Mouse (Mus musculus): ENCODE measurements around the gene Selenof.
A peak's percentile ranks its signal among the peaks of the same experiment; 100 is the strongest.

Selenof gene

DNA sequence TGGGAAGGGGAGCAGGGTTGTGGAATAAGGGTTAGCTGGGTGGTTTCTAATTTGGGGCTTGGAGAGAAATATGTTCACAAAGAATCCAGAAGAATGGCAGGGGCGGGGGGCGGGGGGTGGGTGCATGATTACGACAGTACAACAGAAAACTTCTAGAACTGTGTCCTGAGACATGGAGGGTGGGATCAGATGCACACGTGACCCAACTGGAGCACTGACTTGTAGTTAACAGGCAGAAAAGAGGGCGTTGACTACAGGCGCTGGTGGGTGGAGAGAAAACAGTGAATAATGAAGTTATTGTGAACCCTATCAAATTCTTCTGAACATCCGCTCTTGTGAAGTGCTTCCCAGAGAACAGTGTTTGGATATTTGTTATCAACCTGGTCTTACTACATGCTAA is 6.2 kb upstream of the Selenof start:
- DNase-seq (ENCODE audit: low spot score in 2 of 2) = no peak

DNA sequence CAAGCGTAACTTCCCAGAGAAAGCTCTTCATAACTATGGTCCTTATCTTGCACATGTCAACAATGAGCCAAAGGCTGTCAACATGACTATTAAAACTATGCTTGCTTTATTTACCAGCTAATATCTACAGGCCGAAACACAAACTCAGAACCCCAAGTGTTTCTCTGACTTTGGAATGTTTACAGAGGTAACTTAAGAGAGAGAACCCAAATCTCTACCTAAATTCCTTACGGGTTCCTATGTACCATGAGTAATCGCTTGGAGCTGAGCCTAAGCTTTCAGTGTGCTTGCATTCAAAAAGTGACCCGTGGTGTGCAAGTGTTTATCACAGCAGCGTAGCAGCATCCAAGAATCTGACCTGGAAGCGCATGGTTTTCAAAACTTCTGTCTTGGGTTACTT is 4.9 kb upstream of the Selenof start:
- no peak for DNase-seq (ENCODE audit: low spot score in 2 of 2)

DNA sequence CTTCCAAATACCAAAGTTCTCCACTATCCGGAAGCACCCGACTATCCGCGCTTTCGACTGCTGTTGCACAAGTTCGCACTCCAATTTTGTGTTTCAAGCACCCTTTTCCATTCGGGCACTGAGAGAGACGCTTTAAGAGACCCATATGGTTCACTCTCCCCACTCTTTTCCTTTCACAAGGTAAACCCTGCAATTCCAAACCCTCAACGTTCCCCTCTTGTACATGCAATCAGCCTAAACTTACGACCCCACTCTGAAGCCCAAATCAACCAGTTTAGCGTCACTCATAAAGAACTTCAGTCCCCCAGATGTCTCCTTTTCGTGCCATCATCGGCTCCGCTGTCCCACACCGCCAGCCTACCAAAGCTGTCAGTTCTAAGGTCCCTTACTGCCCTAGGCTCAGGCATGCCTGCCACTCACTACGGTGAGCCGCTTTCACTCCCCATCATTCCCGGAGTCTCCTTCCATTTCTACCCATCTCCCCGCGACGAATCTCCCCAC is 1.2 kb upstream of the Selenof start:
- DNase-seq (ENCODE audit: low spot score in 2 of 2) = no peak

DNA sequence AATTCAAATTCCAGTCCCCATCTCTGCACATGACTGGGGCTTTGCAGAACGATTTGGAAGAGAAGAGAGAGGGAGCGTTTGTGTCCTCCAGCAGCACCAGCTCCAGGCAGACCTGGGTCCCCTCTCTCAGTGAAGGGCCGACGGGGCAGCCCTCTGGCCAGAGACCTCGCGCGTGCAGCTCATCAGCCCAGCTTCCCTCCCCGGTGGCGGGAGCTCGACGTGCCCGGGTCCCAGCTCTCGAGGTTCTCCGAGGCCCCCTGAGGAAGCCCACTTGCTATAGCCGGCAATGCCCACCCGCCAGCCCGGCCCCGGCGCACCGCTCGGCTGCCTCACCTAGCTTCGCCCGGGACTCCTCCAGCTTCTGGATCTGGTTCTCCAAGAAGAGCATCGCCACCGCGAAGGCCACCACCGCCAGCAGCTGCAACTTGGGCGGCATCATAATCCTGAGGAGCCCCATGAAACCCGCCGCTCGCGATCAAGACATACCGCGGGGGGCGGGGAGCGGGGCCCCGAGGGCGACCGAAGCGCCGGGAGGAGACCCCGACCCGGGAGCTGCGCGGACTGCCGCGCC is 618 bp upstream of the Selenof start:
- peak in 1 of 2 experiments; percentile 39 for DNase-seq (ENCODE audit: low spot score in 2 of 2)

DNA sequence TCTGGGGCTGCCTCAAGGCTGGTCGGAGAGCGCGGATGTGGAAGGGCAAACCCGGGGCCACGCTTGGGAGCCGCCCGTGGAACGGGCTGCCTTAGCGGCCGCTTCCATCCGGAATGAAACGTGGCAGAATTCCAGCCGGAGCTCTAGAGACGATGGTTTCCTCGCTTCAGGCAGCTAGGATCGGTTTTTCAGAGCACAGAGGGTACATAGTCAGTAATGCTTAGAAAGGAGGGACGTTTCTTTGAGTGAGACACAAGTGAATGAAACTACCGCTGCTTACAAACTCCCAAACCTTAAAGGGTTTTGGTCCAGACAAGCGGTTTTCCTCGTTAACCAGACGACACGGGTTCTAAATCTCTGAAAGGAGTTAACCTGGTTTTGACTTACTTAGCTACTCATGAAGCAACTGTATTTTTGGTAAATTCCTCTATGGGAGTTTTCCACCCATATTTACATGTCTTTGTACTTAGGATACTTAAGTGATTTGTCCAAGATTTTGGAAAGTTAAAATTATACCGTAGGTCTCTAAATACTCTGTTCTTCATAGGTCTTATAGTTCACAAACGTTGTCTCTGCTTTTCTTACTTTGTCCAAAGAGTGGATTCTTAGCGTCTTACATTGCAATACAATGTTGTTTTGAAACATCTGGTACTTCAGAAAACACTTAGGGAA is 848 bp downstream of the Selenof start:
- no peak for DNase-seq (ENCODE audit: low spot score in 2 of 2)

DNA sequence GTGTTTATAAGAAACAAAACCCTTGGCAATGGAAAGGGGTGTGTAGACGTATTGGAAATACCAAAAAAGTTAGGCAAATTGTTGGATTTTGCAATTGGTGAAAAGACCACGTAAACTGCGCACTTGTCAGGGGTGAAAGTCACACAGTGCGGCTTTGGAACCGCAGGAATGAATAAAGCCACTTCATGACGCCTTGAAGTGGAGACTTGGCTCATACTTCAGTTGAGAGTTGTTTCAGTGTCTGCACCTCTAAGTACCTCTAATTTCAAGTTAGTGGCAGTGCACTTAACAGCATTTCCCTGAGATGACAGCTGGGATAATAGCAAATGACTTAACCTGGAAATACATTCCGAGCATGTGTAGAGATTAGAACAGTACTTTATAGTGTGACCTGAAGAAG is 4.2 kb downstream of the Selenof start:
- DNase-seq (ENCODE audit: low spot score in 2 of 2) = no peak

DNA sequence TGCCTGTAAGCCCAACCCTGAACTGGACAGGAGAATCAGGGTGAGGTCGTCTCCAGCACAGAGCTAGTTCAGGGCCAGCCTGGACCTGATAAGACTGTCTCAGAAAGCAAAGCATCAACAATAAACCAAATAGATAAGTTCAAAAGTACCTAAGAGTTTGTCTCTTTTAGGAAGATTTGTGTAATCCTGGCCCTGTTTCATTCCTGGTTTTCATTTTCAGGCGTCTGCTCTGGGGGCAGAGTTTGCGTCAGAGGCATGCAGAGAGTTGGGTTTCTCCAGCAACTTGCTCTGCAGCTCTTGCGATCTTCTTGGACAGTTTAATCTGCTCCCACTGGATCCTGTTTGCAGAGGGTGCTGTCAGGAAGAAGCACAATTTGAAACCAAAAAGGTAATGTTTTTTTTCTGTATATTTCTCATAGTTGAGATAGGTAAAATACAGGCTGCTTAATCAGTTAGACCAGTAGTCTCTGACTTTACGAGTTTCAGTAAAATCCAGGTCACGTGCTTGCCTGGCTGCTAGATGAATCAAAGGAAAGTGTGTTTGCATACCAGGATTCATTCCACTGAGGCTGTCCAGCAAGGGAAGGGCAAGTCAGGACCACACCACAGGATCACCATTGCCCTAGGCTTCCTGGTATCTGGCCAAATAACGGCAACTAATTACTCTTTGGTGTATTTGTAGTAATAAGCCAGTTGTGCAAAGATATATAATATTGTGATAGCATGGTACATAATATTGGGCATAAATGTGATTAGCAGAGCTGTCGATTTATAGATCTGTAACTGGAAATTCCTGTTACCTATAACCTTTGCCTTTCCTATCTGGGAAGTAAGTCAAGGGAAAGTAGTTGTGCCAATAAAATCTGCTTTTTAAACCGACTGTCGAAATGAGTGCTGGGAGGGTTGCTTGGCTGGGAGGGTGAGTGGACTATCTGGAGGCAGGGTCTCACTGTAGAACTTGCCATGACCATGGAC is 7.5 kb downstream of the Selenof start:
- DNase-seq (ENCODE audit: low spot score in 2 of 2) = no peak

DNA sequence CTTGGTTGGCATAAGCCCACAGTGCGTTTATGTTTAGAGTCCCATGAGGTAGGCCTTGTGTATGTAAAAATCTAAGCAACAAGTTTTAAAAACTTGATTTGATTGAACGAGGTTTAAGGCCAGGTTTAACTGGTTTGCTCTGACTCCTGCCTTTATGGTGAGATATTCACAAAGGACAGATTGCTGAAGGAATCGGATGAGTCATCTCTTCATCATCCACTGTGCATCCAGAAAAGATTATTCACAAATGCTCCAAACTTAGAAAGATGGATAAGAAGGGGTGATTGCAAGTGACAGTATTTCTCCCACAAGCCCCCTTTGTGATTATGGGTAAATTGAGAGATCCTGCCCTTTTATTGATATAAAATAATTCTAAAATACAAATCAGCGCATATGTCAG is 8.8 kb downstream of the Selenof start:
- DNase-seq (ENCODE audit: low spot score in 2 of 2) = no peak

DNA sequence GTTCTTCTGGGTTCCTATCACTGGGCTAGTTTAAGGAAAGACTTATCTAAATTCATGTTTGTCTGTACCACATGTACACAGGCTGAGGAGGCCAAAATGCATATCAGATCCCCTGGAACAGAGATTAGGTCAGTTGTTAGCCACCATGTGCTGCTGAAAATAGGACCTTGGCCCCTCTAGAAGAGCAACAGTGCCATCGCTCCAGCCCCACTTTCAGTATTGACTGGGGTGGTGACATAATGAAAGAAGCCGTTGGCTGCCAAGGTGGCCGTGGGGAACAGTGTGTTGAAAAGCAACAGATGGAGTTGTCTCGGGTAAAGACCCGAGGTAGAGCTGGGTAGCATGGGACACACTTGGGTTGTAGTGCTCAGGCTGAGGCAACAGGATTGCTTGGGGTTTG is 9.7 kb downstream of the Selenof start:
- no peak for DNase-seq (ENCODE audit: low spot score in 2 of 2)

DNA sequence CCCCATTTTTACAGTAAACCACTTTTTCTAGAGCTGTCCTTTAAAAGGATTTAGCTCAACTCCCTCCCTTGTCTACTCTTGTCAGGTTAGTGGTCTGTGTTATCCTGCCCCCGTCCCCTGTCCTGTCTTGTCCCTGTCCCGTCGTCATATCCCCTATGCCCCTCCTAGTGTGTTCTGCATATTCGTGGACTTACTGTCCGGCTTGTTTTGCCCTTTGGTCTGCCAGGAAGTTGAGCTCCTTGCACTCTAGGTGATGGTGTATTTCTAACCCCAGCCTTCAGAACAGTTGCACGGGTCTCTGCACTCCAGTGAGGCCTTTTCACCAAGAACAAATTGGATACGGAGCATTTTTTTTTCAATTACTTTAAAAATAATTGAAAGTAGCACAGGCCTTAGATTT is 10.2 kb downstream of the Selenof start:
- no peak for DNase-seq (ENCODE audit: low spot score in 2 of 2)

DNA sequence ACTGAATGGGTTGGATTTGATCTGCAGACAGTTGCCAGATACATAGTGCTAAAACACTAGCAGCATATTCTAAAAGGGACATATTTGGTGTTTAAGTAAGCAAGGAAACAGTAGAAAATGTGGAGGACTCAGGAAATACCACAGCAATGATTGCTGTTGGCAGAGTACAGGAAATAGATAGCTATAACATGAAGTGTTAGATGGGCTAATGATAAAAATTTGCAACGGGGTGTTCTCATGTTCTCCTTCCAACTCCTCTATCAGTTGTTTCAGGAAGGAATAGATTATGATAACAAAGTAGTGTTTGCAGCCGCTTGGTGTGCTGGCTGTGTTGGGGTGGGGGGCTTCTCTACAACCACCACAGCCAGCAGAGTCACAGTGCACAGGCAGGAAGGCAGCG is 11.7 kb downstream of the Selenof start:
- no peak for DNase-seq (ENCODE audit: low spot score in 2 of 2)

DNA sequence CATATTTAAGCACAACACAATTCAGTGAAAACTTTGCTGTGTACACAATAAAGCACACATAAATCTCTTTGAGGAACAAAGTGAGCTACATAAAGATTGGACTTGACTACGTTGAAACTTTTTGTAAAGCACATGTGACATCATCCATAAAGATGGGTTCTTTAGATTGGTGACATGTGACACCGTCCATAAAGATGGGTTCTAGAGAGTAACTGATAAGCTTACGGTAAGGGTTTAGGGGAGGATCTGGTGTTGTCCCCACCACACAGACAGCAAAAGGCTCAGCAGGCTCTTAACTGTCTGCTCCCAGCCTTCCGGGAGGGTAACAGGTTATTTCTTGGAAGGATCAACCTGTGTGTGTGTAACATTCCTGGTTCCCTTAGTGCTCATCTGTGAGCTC is 12.2 kb downstream of the Selenof start:
- no peak for DNase-seq (ENCODE audit: low spot score in 2 of 2)

DNA sequence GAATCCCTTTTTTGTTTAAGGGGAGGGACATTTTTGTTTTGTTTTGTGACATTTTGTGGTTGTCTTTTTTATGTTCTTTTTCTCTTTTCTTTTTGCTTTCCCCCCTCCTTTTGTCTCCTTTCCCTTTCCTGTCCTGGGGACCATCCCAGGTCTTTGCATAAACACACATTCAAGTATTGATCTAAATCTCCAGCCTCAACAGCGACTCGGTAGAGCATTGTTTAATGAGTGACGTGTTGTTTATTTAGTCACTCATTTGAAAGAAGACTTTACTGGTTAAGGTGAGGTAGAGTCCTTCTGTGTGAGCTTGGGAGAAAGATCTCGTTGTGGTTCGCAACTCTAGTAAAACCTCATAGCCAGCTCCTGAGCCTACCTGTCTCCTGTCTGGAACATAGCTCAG is 13.7 kb downstream of the Selenof start:
- DNase-seq (ENCODE audit: low spot score in 2 of 2) = no peak

DNA sequence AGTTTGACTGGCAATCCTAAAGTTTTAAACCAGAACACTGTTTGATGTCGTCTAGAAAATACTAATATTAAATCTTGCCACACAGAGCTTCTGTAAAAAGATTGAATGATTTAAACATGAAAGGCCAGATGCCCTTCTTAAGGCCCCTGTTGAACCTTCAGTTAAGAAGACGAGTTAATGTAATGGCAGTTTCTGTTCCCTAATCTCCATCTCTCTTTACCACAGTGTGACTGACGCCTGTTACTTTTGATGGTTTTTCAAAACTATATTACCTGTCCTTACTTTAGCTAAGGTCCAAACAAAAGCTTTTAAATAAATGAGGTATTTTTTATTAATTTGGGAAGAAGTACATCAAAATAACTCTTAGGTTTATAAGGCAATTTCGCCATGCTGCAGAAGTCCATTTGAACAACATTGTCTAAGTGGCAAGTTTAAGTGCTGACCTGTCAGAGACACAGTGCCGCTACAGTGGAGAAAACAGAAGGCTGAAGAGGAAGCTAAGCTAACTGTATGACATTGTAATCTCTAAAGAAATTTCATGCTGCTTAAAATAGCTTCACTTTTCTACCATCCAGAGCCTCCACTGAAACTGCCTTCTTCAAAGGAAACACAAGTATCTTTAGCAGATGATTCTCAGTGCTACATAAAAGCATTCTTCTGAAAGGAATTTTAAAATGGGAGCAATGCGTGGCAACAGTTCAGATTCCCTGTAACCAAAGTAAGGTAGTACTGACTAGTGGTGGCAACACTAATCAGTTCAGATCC is 14.9 kb downstream of the Selenof start:
- no peak for DNase-seq (ENCODE audit: low spot score in 2 of 2)

DNA sequence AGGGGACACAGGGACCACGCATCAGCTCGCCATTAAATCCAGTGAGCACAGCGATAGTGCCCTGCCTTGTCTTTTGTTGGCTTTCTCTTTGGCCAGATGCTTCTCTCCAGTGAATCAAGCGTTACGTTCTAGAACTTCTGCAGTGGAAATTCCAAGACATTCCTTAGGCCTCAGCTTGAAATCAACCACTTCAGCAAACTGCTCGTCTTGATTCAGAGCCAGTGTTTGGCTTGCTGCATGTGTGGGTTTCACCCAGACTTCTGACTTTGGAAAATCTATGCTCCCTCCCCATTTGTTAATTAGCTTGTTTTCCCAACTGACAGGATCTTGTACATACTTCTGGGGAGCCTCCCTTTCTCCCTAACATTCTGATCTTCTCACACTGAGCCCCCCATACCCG is 16.6 kb downstream of the Selenof start:
- no peak for DNase-seq (ENCODE audit: low spot score in 2 of 2)

DNA sequence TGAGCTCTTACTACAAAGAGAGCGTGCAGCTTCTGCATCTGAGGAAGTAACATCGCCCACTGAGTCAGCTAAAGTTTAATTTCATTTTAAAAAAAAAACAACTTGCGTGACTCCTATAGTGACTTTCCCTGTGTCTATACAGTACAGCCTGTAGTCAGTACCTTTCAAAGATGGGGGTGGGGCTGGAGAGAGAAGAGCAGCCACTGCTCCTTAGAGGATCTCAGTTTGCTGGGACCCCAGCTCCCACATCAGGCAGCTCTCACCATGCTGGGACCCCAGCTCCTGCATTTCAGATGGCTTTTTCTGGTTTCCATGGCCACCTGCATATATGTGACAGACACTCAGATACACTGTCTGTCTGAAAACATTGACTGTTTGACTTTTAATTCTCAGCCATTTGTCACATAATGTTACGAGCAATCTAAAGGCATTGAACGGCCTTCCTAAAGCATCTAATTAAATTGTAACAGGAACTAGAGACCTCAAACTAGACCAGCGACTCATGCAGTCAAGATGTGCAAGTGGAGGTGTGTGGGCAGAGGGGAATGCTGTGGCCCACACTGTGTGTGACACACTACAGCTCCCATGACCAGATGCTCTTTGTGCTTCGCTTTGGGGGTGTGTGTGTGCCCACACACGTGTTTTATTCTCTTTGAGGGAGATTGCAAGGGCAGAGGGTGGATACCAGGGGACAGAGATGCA is 19.2 kb downstream of the Selenof start:
- DNase-seq (ENCODE audit: low spot score in 2 of 2) = no peak

DNA sequence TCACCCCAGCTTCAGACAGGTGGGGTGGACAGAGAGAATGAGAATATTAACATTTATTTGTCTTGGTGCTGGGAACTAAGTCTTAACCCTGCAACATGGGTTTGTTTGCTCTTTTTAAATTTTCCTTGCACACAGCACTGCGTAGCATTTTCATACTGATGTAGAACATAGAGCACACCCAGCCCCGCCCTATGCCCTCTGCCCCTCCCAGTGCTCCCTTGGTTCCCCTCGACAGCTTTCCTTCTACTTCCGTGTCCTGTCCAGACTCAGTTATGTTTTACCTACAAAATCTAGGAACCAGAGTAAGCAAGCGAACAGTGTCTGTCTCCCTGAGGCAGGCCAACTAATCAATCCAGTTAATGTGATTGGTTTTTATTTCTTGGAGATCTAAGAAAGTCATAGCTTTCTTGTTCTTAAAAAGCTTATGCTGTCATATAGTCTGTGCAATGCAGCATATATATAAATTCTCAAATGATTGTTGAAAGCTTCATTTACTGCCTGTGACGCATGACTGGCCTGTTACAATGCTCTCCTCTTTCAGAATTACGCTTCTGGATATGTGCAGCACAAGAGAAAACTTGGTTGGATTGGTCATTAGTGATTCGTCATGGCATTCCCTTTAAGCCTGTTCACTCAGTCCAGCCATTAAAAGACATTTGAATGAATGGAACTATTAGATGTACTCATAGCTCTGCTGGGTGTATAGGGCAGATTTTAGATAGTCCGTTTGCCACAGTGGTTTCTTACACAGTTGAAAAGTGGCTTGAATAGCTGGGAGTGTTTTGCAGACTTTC is 23.1 kb downstream of the Selenof start:
- DNase-seq (ENCODE audit: low spot score in 2 of 2) = no peak

DNA sequence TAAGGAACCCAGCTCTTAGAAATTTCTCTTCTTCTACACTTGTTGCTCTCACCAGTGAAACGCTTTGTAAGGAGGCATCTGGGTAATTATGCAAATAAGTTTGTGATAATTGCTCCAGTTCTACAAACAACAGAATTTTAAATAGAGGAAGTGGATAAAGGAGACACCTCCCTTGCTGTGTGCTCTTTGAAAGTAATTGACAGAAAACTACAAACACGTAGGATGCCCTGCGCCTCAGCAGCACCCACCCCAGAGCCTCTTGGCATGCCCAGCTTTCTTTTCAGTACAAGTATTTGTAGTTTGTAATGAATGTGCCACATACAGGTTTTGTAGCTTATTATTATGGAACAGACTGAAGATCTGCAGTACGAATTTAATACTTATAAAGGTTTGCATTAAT is 27.0 kb downstream of the Selenof start:
- DNase-seq (ENCODE audit: low spot score in 2 of 2) = no peak

DNA sequence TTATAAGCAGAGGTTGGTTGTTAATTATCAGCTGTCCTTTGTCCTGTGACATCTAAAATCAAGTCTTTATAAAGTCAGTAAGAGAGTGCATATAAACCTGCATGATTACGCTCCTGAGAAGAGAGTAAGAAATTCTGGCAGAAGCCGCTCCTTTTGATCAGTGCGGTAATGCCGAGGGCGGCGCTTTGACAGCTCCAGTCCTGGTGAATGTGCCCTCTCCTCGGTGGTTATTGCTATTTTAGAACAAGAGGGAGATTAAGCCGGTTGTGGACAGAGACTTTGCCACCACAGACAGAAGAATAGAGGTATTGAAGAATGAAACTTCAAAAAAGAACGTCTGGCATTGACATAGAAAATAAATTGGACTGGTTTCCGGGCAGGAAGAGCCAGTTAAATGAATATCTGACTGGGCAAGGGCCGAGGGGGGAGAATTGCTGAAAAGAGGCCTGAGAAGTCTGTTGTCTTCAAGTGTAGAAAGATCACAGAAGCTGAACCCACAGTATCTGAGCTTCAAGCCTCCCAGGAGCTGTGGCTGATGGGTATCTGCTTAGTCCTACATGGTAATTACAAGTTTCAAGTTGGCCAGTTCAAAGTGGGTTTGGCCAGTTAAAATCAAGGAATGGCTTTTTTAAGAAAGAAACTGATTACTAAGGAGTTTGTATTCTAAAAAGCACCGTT is 27.8 kb downstream of the Selenof start:
- DNase-seq (ENCODE audit: low spot score in 2 of 2) = no peak

DNA sequence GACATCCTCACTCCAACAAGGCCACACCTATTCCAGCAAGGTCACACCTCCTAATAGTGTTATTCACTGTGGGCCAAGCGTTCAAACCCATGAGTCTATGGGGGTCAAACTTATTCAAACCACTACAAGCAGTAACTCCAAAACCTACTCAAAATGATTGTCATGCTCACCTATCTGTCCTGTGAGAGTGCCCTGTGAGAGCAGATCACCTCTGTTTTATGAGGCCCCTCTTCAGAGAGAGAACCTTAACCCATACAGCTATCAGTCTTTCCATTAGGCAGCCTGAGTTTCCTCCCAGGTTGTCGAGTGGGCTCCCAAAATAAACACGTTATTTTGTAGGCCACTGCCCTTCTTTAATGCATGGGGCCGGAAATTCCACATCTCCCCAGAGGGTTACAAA is 32.3 kb downstream of the Selenof start:
- no peak for DNase-seq (ENCODE audit: low spot score in 2 of 2)
